ENCODE assay signal across 24 mouse cellular contexts in the genomic region with DNA sequence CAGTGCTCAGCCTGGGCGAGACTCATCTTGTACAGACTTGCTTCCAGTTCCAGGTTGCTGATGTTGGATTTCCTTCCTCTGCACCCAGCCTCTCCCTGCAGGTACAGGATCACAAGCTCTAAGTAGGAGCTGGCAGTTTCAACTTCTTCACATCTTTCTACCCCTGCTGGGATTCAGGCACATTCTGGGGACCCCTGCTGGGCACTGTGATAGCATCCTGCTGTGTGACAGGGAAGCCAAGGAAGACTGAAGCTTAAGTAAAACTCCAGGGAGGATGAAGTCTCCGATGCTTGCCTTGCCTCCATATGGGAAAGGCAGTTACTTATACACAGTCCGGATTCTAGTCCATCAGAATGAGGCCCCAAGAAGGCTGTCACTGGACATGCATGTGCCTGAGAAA. TPM values are rescaled to one million over a fixed set of nuclear protein-coding genes. Genes with fewer than 3 reads are reported as not detected.
A peak's percentile ranks its signal among the peaks of the same experiment; 100 is the strongest.
DNase-seq lines count a peak whose midpoint lies in the region; ATAC-seq and TF ChIP-seq lines count a peak whose summit lies in the region.
"Had no signal": no experiment of that assay in that cellular context is flagged by ENCODE, and none has a peak within 500 bp of the region (broad histone marks: within the 10 kb centered on the region; RNA-seq: fewer than 3 reads in every experiment).

No protein-coding gene starts in this region.

- H3K9ac ChIP-seq in lung, embryonic 14.5 days = no peak overlapping the region
- no peak overlapping the region for H3K9ac ChIP-seq in ES-E14 (ENCODE audit: insufficient read depth, low read depth, low read length, poor library complexity, severe bottlenecking)
- H3K9ac ChIP-seq: embryonic facial prominence, embryonic 13.5 days; forebrain, postnatal 0 days; kidney, embryonic 15.5 days; limb, embryonic 12.5 days; liver, embryonic 14.5 days; midbrain, embryonic 12.5 days had no signal

- H3K4me2 ChIP-seq in lung, embryonic 14.5 days = no peak overlapping the region
- H3K4me2 ChIP-seq: embryonic facial prominence, embryonic 13.5 days; kidney, embryonic 15.5 days; limb, embryonic 12.5 days; midbrain, embryonic 12.5 days had no signal

- H3K27me3 ChIP-seq in lung, embryonic 14.5 days (ENCODE audit: insufficient read depth, low read length) = no peaks in the 10 kb centered on the region
- no peaks in the 10 kb centered on the region for H3K27me3 ChIP-seq in embryonic facial prominence, embryonic 10.5 days (replicated peaks; ENCODE audit: low read depth, poor library complexity, severe bottlenecking)
- H3K27me3 ChIP-seq: embryonic facial prominence, embryonic 13.5 days; limb, embryonic 12.5 days; midbrain, embryonic 12.5 days had no signal

- no peaks in the 10 kb centered on the region for H3K36me3 ChIP-seq in lung, embryonic 14.5 days (ENCODE audit: insufficient read depth)
- H3K36me3 ChIP-seq in ES-E14 (ENCODE audit: control insufficient read depth, insufficient read depth, low read length, poor library complexity, severe bottlenecking) = no peaks in the 10 kb centered on the region
- no peaks in the 10 kb centered on the region for H3K36me3 ChIP-seq in embryonic facial prominence, embryonic 10.5 days (replicated peaks)
- H3K36me3 ChIP-seq: embryonic facial prominence, embryonic 13.5 days; kidney, embryonic 15.5 days; limb, embryonic 12.5 days; midbrain, embryonic 12.5 days had no signal

- H3K27ac ChIP-seq in lung, embryonic 14.5 days (ENCODE audit: low read depth) = no peak overlapping the region
- no peak overlapping the region for H3K27ac ChIP-seq in ES-E14 (ENCODE audit: insufficient read depth, low read depth, low read length, poor library complexity, severe bottlenecking)
- H3K27ac ChIP-seq in embryonic facial prominence, embryonic 10.5 days (replicated peaks) = no peak overlapping the region
- H3K27ac ChIP-seq: embryonic facial prominence, embryonic 13.5 days; kidney, embryonic 15.5 days; limb, embryonic 12.5 days; liver, embryonic 14.5 days; midbrain, embryonic 12.5 days had no signal

- H3K9me3 ChIP-seq in lung, embryonic 14.5 days (ENCODE audit: low read depth, low read length) = no peaks in the 10 kb centered on the region
- H3K9me3 ChIP-seq in ES-E14 (ENCODE audit: control insufficient read depth, insufficient read depth, low read depth, low read length) = no peaks in the 10 kb centered on the region
- H3K9me3 ChIP-seq in embryonic facial prominence, embryonic 10.5 days = no peaks in the 10 kb centered on the region
- H3K9me3 ChIP-seq: embryonic facial prominence, embryonic 13.5 days; kidney, embryonic 15.5 days; limb, embryonic 12.5 days; midbrain, embryonic 12.5 days had no signal

- H3K4me1 ChIP-seq in lung, embryonic 14.5 days (ENCODE audit: insufficient read depth) = no peaks in the 10 kb centered on the region
- no peaks in the 10 kb centered on the region for H3K4me1 ChIP-seq in ES-E14 (ENCODE audit: control insufficient read depth in 2 of 2, insufficient read depth in 2 of 2, low read length in 2 of 2, poor library complexity in 1 of 2)
- H3K4me1 ChIP-seq in embryonic facial prominence, embryonic 10.5 days = peaks cover 7% of the 10 kb centered on the region
- H3K4me1 ChIP-seq: kidney, embryonic 15.5 days; midbrain, embryonic 12.5 days had no signal

- DNase-seq in heart, postnatal 4 days = peak; percentile 16
- DNase-seq in heart, adult 11 months = no peak
- peak; percentile 47 for DNase-seq in lung, embryonic 14.5 days
- DNase-seq in lung, postnatal 14 days = no peak
- peak; percentile 13 for DNase-seq in ES-E14 (ENCODE audit: low read depth, low spot score)
- DNase-seq in embryonic facial prominence, embryonic 10.5 days (ENCODE audit: low spot score) = peak; percentile 25
- DNase-seq: adrenal gland, postnatal 36 days; B cell, adult 2 months; cerebellum, adult 9-11 months; forebrain, postnatal 0 days; heart, adult 18-20 months; lung, postnatal 36 days; retina, postnatal 1 day; spleen, adult 18-20 months; thymus, adult 2 months had no signal

- no peak for ATAC-seq in lung, embryonic 14.5 days (ENCODE audit: insufficient read depth)
- ATAC-seq in cerebellum, adult (ENCODE audit: insufficient number of reproducible peaks, low FRiP score, low TSS enrichment) = no peak
- ATAC-seq: forebrain, postnatal 0 days; hindbrain, embryonic 16.5 days; Patski had no signal

- 36% methylated on average over 3 of the region's 3 CpGs for whole genome bisulfite sequencing in lung, embryonic 14.5 days
- 42% methylated on average over 3 of the region's 3 CpGs for WGBS in embryonic facial prominence, embryonic 10.5 days

- no peak overlapping the region for H3K4me3 ChIP-seq in lung, embryonic 14.5 days (ENCODE audit: low read depth, low read length)
- no peak overlapping the region for H3K4me3 ChIP-seq in ES-E14 (ENCODE audit: insufficient read depth in 1 of 2, low read depth in 1 of 2, low read length in 2 of 2, poor library complexity in 1 of 2, severe bottlenecking in 1 of 2)
- no peak overlapping the region for H3K4me3 ChIP-seq in embryonic facial prominence, embryonic 10.5 days
- H3K4me3 ChIP-seq: embryonic facial prominence, embryonic 13.5 days; kidney, embryonic 15.5 days; limb, embryonic 12.5 days; midbrain, embryonic 12.5 days had no signal

- TF ChIP-seq CTCF in lung, embryonic 14.5 days (IDR thresholded peaks at IDR 0.05; ENCODE audit: low read depth) = peak; percentile 45

- in situ Hi-C loops in ES-E14 (cut with MboI; ENCODE audit: low sequenced_read_pairs in 2 of 2, unreplicated experiment in 2 of 2) = no loop called here

TF ChIP-seq in ES-E14, 5 proteins besides CTCF, POLR2A, EP300 and RAD21:
- no peak for TF ChIP-seq MAFK (IDR thresholded peaks at IDR 0.05; ENCODE audit: insufficient read depth, low read depth, low read length)
- TF ChIP-seq ZC3H11A (IDR thresholded peaks at IDR 0.05; ENCODE audit: borderline replicate concordance, low read depth, low read length) = no peak
- no peak for TF ChIP-seq ZNF384 (IDR thresholded peaks at IDR 0.05; ENCODE audit: low read depth, low read length)
- TF ChIP-seq HCFC1 (IDR thresholded peaks at IDR 0.05; ENCODE audit: borderline replicate concordance, insufficient read depth, low read length) = no peak
- no peak for TF ChIP-seq CHD2 (IDR thresholded peaks at IDR 0.05; ENCODE audit: low read depth, low read length)

RNA-seq across cellular contexts. Expression of gene Lrrc18, which starts 45.6 kb away (rescaled TPM):
- total RNA-seq in heart, postnatal 4 days (2021) = under 1 TPM; 0.56 to 0.67 TPM
- 0.15 and 0.25 TPM in 2 replicates for polyA plus RNA-seq in lung, embryonic 14.5 days (2014; fragmentation: Nextera tagmentation; extraction: Ambion mirVana)
- not detected in 2 replicates for total RNA-seq in ES-E14 (2012; rRNA removed)
- polyA plus RNA-seq in embryonic facial prominence, embryonic 10.5 days (2016; fragmentation: Nextera tagmentation; extraction: Ambion mirVana) = 0.54 and 0.62 TPM in 2 replicates
- total RNA-seq: gastrocnemius, adult 18-20 months had no signal
- polyA plus RNA-seq: Patski had no signal

Comparison
In these comparisons a context has a peak if more than half of its experiments do, and no peak if none do; other contexts are left out.
1. DNase-seq: peak in heart, postnatal 4 days (single experiment), lung, embryonic 14.5 days (single experiment), ES-E14 (single experiment) and embryonic facial prominence, embryonic 10.5 days (single experiment); none in heart, adult 11 months (single experiment) and lung, postnatal 14 days (single experiment).